Mouse (Mus musculus) liver, embryonic 14.5 days (tissue): Measurements from ENCODE around the gene Adra2b.

Experiments
- CTCF ChIP-seq: IDR thresholded peaks from 2 replicates; pipeline ENCODE4 v1.5.1; 2016; ENCODE audit warnings: antibody characterized with exemption, low read depth, control low read depth
- EP300 ChIP-seq: IDR thresholded peaks from 2 replicates; pipeline ENCODE4 v1.6.1; 2016; ENCODE audit warnings: antibody characterized with exemption, low read depth

DNA sequence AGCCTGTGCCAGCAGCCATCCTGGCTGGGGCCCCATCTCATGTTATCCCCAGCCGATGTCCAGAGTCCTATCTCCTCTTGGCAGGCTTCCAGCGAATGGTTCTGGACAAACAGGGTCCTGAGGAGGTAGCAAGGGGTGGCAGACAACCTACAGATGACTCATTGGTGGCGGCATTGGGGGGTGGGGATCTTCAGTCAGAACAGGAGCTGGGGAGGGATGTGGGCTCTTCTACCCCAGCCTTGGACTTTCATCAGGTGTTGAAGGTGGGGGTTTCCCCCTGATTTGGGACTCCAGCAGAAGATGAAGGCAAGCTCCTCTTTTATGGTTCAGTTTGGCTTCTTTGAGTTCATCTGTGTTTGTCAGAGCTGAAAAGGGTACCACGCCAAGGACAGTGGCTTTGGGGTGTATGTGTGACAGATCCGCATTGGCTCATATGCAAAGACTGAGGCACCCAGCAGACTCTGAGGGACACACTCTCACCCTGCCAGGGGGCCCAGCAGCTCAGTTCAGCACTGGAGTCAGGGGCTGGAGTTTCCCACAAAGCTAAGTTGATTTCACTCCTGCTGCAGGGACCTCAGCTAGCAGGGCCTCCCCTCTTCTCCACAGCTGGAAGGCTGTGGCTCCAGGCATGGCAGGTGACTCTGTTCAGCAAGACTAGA, 28.9 kb upstream of the Adra2b start:
- TF ChIP-seq EP300 (no peak), CTCF (no peak)
